Mouse (Mus musculus): ENCODE data around the gene Acads. TPM values are rescaled to one million over a fixed set of nuclear protein-coding genes. Genes with fewer than 3 reads are reported as not detected.
"Not testable (repeated sequence)": the region's sequence is repeated elsewhere in the genome, so short reads cannot be mapped to it uniquely, and the experiment has no call there.

Acads gene
- 27.7 and 31.3 TPM in 2 replicates for polyA plus RNA-seq (2014; fragmentation: Nextera tagmentation; extraction: Ambion mirVana)

DNA sequence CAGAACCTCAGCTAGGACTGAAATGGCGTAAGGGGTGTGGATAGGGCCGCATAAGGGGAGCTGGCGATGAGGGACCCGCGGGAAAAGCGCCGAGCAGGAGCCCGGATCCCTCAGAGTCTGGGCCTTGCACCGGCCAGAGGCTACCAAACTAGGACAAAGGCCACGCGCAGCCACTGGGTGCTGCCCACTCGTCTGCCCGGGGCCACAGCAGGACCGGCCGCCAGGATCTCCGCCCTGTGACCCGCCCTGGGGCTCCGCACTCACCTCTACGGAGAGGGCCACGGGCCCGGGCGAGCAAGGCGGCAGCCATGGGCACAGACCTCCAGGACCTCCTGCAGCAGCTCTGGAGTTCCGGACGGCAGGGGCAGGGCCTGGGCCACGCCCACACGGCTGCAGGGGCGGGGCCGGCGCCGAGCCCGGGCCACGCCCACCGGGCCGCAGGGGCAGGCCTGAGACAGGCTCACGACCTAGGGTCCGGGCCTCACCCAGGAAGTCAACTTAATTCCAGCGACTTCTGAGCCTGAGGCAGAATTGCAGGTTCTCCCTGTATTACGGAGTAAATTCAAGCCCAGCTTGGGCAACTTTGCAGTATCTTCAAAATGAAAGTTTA lies at the start of gene Acads:
TSS of gene Acads (minus strand) at position 386 of the 610 bp plus-strand sequence.
- DNase-seq (ENCODE audit: low spot score) (peak; percentile 92), ATAC-seq (ENCODE audit: insufficient read depth, low FRiP score, low TSS enrichment) (peak; percentile 95)
- H3K27ac ChIP-seq (ENCODE audit: low read depth, low read length), result peak within 1 kb of the TSS; percentile 56; the same call in 1 of the 2 replicates
- H3K27me3 ChIP-seq (ENCODE audit: control insufficient read depth, insufficient read depth, low read length), result no peaks in the 10 kb centered on the region
- H3K9ac ChIP-seq (ENCODE audit: low read length), result peak within 1 kb of the TSS; percentile 89
- H3K4me2 ChIP-seq (ENCODE audit: low read depth), result peak within 1 kb of the TSS; percentile 83
- under 1% methylated on average over 39 of the region's 39 CpGs for WGBS
- H3K9me3 ChIP-seq (ENCODE audit: control insufficient read depth, low read length), result no peaks in the 10 kb centered on the region
- H3K4me3 ChIP-seq (ENCODE audit: low read depth, low read length), result peak within 1 kb of the TSS; percentile 85
- H3K36me3 ChIP-seq (ENCODE audit: control insufficient read depth, insufficient read depth, low read length), result peaks cover 7% of the 10 kb centered on the region; the same call in 1 of the 2 replicates
- no peaks in the 10 kb centered on the region; the same call in 1 of the 2 replicates for H3K4me1 ChIP-seq (ENCODE audit: control insufficient read depth, insufficient read depth, low read length)

DNA sequence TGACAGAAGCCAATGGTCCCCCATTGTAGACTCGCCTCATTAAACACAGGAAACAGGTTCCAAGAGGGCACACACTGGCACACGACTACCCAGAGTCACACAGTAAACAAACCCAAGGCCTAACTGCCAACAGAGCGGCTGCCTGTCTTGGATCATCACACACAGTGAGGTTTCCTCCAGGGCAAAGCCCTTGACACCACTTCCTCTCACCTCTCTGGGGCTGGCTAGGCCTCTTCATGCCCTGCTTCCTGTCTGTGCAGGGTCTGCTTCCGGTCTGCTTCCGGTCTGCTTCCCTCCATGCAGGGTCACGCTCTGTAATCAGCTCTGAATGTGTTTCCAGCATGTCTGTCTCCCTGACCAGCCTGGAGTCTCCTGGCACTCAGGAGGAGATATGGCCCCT lies 48.2 kb upstream of the Acads start:
- no peak overlapping the region for H3K4me2 ChIP-seq (ENCODE audit: low read depth)
- no peaks in the 10 kb centered on the region for H3K36me3 ChIP-seq (ENCODE audit: control insufficient read depth, insufficient read depth, low read length)
- H3K9ac ChIP-seq (ENCODE audit: low read length), result no peak overlapping the region
- DNase-seq (ENCODE audit: low spot score) (no peak), ATAC-seq (ENCODE audit: insufficient read depth, low FRiP score, low TSS enrichment) (no peak)
- H3K27ac ChIP-seq (ENCODE audit: low read depth, low read length), result no peak overlapping the region
- H3K4me1 ChIP-seq (ENCODE audit: control insufficient read depth, insufficient read depth, low read length), result no peaks in the 10 kb centered on the region
- H3K4me3 ChIP-seq (ENCODE audit: low read depth, low read length), result no peak overlapping the region
- WGBS, result 72% methylated on average over 6 of the region's 6 CpGs
- no peaks in the 10 kb centered on the region for H3K27me3 ChIP-seq (ENCODE audit: control insufficient read depth, insufficient read depth, low read length)
- no peaks in the 10 kb centered on the region for H3K9me3 ChIP-seq (ENCODE audit: control insufficient read depth, low read length)

DNA sequence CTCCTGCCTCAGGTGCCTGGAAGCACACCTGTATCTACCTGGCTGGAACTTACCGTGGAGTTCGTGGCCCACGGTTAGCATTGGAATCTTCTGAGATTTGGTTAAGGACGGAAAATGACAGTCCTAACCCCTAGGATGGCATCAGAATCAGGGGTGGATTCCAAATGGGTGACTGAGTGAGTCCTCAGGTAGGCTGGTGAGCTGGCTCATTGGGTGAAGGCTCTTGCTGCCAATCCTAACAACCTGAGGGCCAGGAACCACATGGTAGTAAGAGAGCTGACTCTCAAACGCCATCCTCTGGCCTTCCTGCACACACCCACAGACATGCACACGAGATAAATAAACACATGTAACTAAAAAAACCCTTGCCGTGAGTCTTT lies 47.7 kb upstream of the Acads start:
- DNase-seq (ENCODE audit: low spot score) (no peak), ATAC-seq (ENCODE audit: insufficient read depth, low FRiP score, low TSS enrichment) (no peak)
- Histone ChIP-seq H3K27ac (ENCODE audit: low read depth, low read length) (no peak overlapping the region), H3K9me3 (ENCODE audit: control insufficient read depth, low read length) (no peaks in the 10 kb centered on the region), H3K27me3 (ENCODE audit: control insufficient read depth, insufficient read depth, low read length) (no peaks in the 10 kb centered on the region), H3K36me3 (ENCODE audit: control insufficient read depth, insufficient read depth, low read length) (no peaks in the 10 kb centered on the region), H3K9ac (ENCODE audit: low read length) (no peak overlapping the region), H3K4me3 (ENCODE audit: low read depth, low read length) (no peak overlapping the region), H3K4me2 (ENCODE audit: low read depth) (no peak overlapping the region), H3K4me1 (ENCODE audit: control insufficient read depth, insufficient read depth, low read length) (no peaks in the 10 kb centered on the region)
- 79% methylated on average over 7 of the region's 7 CpGs for WGBS

DNA sequence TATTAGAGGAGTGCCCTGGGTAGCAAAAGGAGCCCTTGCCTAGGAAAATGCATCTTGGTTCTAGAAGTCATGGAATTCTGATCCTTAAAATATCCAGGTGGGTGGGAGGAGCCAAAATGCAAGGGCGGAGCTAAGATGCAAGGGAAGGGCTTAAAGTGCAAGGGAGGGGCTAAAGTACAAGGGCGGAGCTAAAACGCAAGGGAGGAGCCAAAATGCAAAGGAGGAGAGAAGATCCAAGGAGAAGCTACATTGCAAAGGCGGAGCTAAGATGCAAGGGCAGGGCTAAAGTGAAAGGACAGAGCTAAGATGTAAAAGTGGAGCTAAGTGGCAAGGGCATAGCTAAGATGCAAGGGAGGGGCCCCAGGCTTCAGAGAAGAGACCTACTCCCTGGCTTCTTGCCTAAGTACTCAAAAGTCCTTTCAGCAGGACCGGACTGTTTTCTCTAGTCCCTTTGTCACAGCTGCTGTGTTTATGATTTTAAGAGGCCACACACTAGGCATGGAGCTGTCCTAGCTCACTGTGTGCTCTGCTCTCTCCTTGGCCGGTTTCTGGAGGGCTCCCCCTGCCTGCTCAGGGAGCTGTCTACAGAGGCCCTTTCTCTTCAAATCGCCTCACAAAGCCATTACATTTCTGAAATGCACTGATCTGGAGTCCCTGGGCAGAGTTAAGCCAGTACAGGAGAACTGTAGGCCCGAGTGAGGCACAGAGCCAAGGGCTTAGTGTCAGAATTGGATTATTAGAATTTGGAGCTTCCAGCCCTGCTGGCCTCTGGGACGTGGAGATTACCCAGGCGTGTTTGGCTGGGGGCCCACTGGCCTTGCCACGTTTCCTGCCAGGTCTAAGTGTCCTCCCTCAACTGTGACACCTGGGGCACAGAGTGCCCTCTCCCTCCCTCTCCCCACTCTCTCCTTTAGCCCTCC lies 47.0 kb upstream of the Acads start:
- Histone ChIP-seq H3K9ac (ENCODE audit: low read length) (no peak overlapping the region), H3K27me3 (ENCODE audit: control insufficient read depth, insufficient read depth, low read length) (no peaks in the 10 kb centered on the region), H3K36me3 (ENCODE audit: control insufficient read depth, insufficient read depth, low read length) (no peaks in the 10 kb centered on the region), H3K27ac (ENCODE audit: low read depth, low read length) (no peak overlapping the region), H3K4me3 (ENCODE audit: low read depth, low read length) (no peak overlapping the region), H3K4me2 (ENCODE audit: low read depth) (no peak overlapping the region), H3K9me3 (ENCODE audit: control insufficient read depth, low read length) (no peaks in the 10 kb centered on the region), H3K4me1 (ENCODE audit: control insufficient read depth, insufficient read depth, low read length) (no peaks in the 10 kb centered on the region)
- DNase-seq (ENCODE audit: low spot score), result no peak
- no peak for ATAC-seq (ENCODE audit: insufficient read depth, low FRiP score, low TSS enrichment)
- 61% methylated on average over 11 of the region's 11 CpGs for WGBS

DNA sequence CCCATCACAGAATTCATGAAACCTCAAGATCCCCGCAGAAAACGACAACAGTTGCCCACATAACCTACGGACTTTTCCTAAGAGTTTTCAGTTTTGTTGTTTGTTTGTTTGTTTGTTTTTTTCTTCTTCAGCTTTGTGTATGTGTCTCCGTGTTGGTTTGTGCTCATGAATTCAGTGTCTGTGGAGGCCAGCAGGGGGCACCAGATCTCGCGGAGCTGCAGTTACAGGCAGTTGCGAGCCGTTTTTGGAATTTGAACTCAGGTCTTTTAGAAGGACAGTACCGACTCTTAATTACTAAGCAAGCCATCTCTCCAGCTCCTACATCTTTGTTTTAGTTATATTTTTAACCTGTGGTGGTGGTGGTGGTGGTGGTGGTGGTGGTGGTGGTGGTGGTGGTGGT lies 46.2 kb upstream of the Acads start:
- Histone ChIP-seq H3K27ac (ENCODE audit: low read depth, low read length) (no peak overlapping the region), H3K27me3 (ENCODE audit: control insufficient read depth, insufficient read depth, low read length) (no peaks in the 10 kb centered on the region), H3K4me1 (ENCODE audit: control insufficient read depth, insufficient read depth, low read length) (no peaks in the 10 kb centered on the region), H3K9me3 (ENCODE audit: control insufficient read depth, low read length) (no peaks in the 10 kb centered on the region), H3K4me3 (ENCODE audit: low read depth, low read length) (no peak overlapping the region), H3K4me2 (ENCODE audit: low read depth) (no peak overlapping the region), H3K36me3 (ENCODE audit: control insufficient read depth, insufficient read depth, low read length) (no peaks in the 10 kb centered on the region), H3K9ac (ENCODE audit: low read length) (no peak overlapping the region)
- DNase-seq (ENCODE audit: low spot score) (no peak), ATAC-seq (ENCODE audit: insufficient read depth, low FRiP score, low TSS enrichment) (no peak)
- 56% methylated on average over 9 of the region's 9 CpGs for WGBS

DNA sequence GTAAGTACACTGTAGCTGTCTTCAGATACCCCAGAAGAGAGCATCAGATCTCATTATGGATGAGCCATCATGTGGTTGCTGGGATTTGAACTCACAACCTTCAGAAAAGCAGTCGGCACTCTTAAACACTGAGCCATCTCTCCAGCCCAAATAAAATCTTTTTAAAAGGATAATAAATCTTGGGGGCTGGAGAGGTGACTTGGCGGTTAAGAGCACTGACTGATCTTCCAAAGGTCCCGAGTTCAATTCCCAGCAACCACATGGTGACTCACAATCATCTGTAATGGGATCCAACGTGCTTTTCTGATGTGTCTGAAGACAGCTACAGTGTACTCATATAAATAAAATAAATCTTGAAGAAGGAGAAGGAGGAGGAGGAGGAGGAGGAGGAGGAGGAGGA lies 45.3 kb upstream of the Acads start:
- not testable (repeated sequence) for ATAC-seq (ENCODE audit: insufficient read depth, low FRiP score, low TSS enrichment); H3K4me1 ChIP-seq (ENCODE audit: control insufficient read depth, insufficient read depth, low read length); DNase-seq (ENCODE audit: low spot score); H3K36me3 ChIP-seq (ENCODE audit: control insufficient read depth, insufficient read depth, low read length); H3K4me3 ChIP-seq (ENCODE audit: low read depth, low read length); H3K9me3 ChIP-seq (ENCODE audit: control insufficient read depth, low read length); H3K9ac ChIP-seq (ENCODE audit: low read length); H3K27me3 ChIP-seq (ENCODE audit: control insufficient read depth, insufficient read depth, low read length); H3K4me2 ChIP-seq (ENCODE audit: low read depth); H3K27ac ChIP-seq (ENCODE audit: low read depth, low read length)
- WGBS, result 84% methylated on average over 4 of the region's 4 CpGs

DNA sequence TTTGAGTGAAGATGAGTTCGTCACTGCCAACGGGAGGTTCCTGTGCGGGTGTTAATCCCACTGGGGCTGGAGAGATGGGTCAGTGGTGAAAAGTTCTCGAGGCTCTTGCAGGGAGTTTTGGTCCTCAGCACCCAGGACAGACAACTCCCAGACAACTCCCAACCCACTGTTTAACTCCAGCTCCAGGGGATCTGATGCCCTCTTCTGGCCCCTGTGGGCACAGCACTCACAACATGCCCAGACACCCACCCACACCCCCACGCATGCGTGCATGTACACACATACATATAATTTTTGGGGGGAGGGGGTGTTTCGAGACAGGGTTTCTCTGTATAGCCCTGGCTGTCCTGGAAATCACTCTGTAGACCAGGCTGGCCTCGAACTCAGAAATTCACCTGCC lies 44.4 kb upstream of the Acads start:
- 30% methylated on average over 8 of the region's 8 CpGs for WGBS
- Histone ChIP-seq H3K4me1 (ENCODE audit: control insufficient read depth, insufficient read depth, low read length) (0 out of 2 replicates have a peak, but pooled peaks cover 2% of the 10 kb centered on the region), H3K4me2 (ENCODE audit: low read depth) (no peak overlapping the region), H3K27ac (ENCODE audit: low read depth, low read length) (no peak overlapping the region), H3K4me3 (ENCODE audit: low read depth, low read length) (no peak overlapping the region), H3K9me3 (ENCODE audit: control insufficient read depth, low read length) (no peaks in the 10 kb centered on the region), H3K36me3 (ENCODE audit: control insufficient read depth, insufficient read depth, low read length) (no peaks in the 10 kb centered on the region), H3K27me3 (ENCODE audit: control insufficient read depth, insufficient read depth, low read length) (no peaks in the 10 kb centered on the region), H3K9ac (ENCODE audit: low read length) (no peak overlapping the region)
- no peak for ATAC-seq (ENCODE audit: insufficient read depth, low FRiP score, low TSS enrichment)
- peak; percentile 58 for DNase-seq (ENCODE audit: low spot score)

DNA sequence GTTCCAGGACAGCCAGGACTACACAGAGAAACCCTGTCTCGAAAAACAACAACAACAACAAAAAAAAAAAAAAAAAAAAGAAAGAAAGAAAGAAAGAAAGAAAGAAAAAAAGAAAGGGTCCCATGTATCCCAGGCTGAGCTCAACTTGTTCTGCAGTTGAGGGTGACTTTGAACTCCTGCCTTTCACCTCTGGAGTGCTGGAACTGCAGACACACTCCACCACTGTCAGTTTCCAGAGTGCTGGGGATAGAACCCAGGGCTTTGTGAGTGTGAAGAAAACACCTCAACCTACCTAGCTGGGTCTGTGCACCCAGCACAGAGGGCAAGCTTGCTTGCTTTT lies 42.8 kb upstream of the Acads start:
- H3K4me2 ChIP-seq (ENCODE audit: low read depth); H3K9ac ChIP-seq (ENCODE audit: low read length); H3K27me3 ChIP-seq (ENCODE audit: control insufficient read depth, insufficient read depth, low read length); H3K36me3 ChIP-seq (ENCODE audit: control insufficient read depth, insufficient read depth, low read length); H3K4me1 ChIP-seq (ENCODE audit: control insufficient read depth, insufficient read depth, low read length); H3K4me3 ChIP-seq (ENCODE audit: low read depth, low read length); H3K9me3 ChIP-seq (ENCODE audit: control insufficient read depth, low read length); H3K27ac ChIP-seq (ENCODE audit: low read depth, low read length); ATAC-seq (ENCODE audit: insufficient read depth, low FRiP score, low TSS enrichment); DNase-seq (ENCODE audit: low spot score): not testable (repeated sequence)
- WGBS, result no CpG with 5 or more reads among the region's 1 CpGs

Measured in neural tube, embryonic 11.5 days (tissue).